Mouse (Mus musculus) hindbrain, embryonic 16.5 days (tissue): ENCODE results near the gene Pxn. TPM values are rescaled to one million over a fixed set of nuclear protein-coding genes. Genes with fewer than 3 reads are reported as not detected.
A peak's percentile ranks its signal among the peaks of the same experiment; 100 is the strongest.
"Not testable (repeated sequence)": the region's sequence is repeated elsewhere in the genome, so short reads cannot be mapped to it uniquely, and the experiment has no call there.

Experiments used
- ATAC-seq: fragments of 200-750 bp; cut with Nextera tagmentation; 2 replicates; pipeline ENCODE4 v1.8.0; 2017; ENCODE audit warnings: moderate TSS enrichment, moderate library complexity
- H3K27ac ChIP-seq: fragments of 300-500 bp; sonication (generic); 2 replicates; pipeline ENCODE4 v1.5.1; 2014; ENCODE audit warnings: low read depth, mild to moderate bottlenecking, control low read depth, low read length, moderate library complexity
- H3K27me3 ChIP-seq: fragments of 300-500 bp; sonication (generic); replicated peaks from 2 replicates; pipeline ENCODE4 v1.6.1; 2014; ENCODE audit warnings: low read length; ENCODE audit not compliant: control insufficient read depth, insufficient read depth
- H3K36me3 ChIP-seq: fragments of 300-500 bp; sonication (generic); 2 replicates; pipeline ENCODE4 v1.6.1; 2014; ENCODE audit warnings: mild to moderate bottlenecking, low read length, moderate library complexity, mixed read lengths; ENCODE audit not compliant: control insufficient read depth, insufficient read depth
- H3K4me1 ChIP-seq: fragments of 300-500 bp; sonication (generic); 2 replicates; pipeline ENCODE4 v1.6.1; 2014; ENCODE audit warnings: low read depth, low read length; ENCODE audit not compliant: control insufficient read depth, insufficient read depth
- H3K4me2 ChIP-seq: fragments of 300-500 bp; sonication (generic); 2 replicates; pipeline ENCODE4 v1.6.1; 2014; ENCODE audit warnings: mild to moderate bottlenecking, low read length, control low read depth, moderate library complexity
- H3K4me3 ChIP-seq: fragments of 300-500 bp; sonication (generic); 2 replicates; pipeline ENCODE4 v1.5.1; 2014; ENCODE audit warnings: mild to moderate bottlenecking, low read length, control low read depth, moderate library complexity
- H3K9ac ChIP-seq: fragments of 300-500 bp; sonication (generic); 2 replicates; pipeline ENCODE4 v1.6.1; 2014; ENCODE audit warnings: low read depth, mild to moderate bottlenecking, control low read depth, low read length, moderate library complexity
- H3K9me3 ChIP-seq: fragments of 300-500 bp; sonication (generic); 2 replicates; pipeline ENCODE4 v1.6.1; 2014; ENCODE audit warnings: mild to moderate bottlenecking, low read length, moderate library complexity; ENCODE audit not compliant: control insufficient read depth
- WGBS: fragments of 180-500 bp; shearing (Covaris S2); extraction: QIAGEN DNeasy Blood & Tissue Kit; methylation state at CpG from one replicate; pipeline ENCODE4 v1.1.7; 2014; 5-methylcytosine and 5-hydroxymethylcytosine counted together
- polyA plus RNA-seq: library from polyadenylated mRNA; unstranded; fragments of >200 nt; fragmentation: Nextera tagmentation; extraction: Ambion mirVana; gene quantifications from 2 replicates; pipeline ENCODE4 v1.2.1, GENCODE M21; 2015

Gene Pxn
- polyA plus RNA-seq, 1 experiment from 2014 or later: 19.1 TPM

DNA sequence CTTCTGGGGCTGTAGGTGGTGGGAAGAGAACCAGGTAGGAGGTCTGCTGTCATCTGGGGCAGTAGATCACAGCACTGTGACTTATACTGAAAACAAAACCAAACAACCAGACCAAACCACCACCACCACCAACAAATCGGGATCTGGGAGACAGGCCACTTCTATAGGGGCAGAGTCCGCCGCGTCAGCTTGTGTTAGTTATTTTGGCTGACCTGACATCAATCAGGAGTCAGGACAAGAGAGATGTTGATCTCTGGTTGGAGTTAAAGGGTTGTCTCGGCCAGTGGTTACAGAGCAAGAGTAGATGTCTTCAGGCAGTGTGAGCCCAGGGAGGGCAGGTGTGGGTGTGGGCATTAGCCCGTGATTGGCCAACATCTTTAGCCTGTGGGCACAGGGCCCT lies 7.9 kb downstream of the Pxn start:
- H3K9me3 ChIP-seq: no peaks in the 10 kb centered on the region
- H3K4me1 ChIP-seq: peaks cover 13% of the 10 kb centered on the region
- no peaks in the 10 kb centered on the region for H3K27me3 ChIP-seq
- H3K4me2 ChIP-seq: no peak overlapping the region; the same call in 1 of the 2 replicates
- no peak for ATAC-seq
- 86% methylated on average over 6 of the region's 6 CpGs for WGBS
- no peaks in the 10 kb centered on the region for H3K36me3 ChIP-seq
- no peak overlapping the region for H3K9ac ChIP-seq
- no peak overlapping the region for H3K4me3 ChIP-seq
- H3K27ac ChIP-seq: 0 out of 2 replicates have a peak overlapping the region, but pooled peaks have one; percentile 68

DNA sequence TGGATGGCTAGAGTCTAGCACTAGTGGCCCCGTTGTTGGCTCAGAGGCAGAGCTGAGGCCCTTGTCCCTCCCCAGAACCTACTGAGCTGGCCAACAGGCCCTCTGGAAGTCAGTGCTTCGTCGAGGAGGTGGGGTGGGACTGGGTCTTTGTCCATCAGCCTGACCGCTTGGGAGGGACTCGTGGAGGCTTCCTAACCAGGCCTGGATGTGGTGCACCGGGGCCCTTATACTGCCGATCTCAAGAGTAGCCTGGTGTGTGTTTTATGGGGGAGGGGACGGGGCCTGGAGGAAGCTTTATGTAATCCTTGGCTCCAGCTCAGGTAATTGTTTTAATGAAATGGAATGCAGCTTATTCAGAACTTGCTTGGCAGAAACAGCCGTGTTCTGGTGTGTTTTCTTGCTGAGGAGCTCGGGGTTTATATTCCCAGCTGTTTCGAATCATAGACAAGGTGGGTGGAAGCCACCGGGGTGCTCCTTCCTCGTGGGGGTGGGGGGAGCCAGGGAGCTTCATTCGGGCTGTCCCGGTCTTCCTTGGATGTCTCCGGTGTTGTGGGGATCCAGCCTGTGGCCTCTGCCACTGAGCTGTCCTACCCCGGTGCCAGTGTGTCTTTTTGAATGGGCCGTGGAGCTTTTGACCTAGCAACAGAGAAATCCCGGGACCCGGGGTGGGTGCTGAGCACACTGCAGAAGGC lies 8.6 kb downstream of the Pxn start:
- no peaks in the 10 kb centered on the region for H3K27me3 ChIP-seq
- H3K4me2 ChIP-seq: peak overlapping the region; percentile 7; the same call in 1 of the 2 replicates
- H3K4me3 ChIP-seq: no peak overlapping the region
- no peaks in the 10 kb centered on the region for H3K36me3 ChIP-seq
- no peaks in the 10 kb centered on the region for H3K9me3 ChIP-seq
- H3K27ac ChIP-seq: peak overlapping the region; percentile 68; the same call in 1 of the 2 replicates
- peaks cover 7% of the 10 kb centered on the region for H3K4me1 ChIP-seq
- ATAC-seq: 0 out of 2 replicates have a peak, but pooled peaks have one; percentile 41
- H3K9ac ChIP-seq: no peak overlapping the region
- 69% methylated on average over 20 of the region's 20 CpGs for WGBS

DNA sequence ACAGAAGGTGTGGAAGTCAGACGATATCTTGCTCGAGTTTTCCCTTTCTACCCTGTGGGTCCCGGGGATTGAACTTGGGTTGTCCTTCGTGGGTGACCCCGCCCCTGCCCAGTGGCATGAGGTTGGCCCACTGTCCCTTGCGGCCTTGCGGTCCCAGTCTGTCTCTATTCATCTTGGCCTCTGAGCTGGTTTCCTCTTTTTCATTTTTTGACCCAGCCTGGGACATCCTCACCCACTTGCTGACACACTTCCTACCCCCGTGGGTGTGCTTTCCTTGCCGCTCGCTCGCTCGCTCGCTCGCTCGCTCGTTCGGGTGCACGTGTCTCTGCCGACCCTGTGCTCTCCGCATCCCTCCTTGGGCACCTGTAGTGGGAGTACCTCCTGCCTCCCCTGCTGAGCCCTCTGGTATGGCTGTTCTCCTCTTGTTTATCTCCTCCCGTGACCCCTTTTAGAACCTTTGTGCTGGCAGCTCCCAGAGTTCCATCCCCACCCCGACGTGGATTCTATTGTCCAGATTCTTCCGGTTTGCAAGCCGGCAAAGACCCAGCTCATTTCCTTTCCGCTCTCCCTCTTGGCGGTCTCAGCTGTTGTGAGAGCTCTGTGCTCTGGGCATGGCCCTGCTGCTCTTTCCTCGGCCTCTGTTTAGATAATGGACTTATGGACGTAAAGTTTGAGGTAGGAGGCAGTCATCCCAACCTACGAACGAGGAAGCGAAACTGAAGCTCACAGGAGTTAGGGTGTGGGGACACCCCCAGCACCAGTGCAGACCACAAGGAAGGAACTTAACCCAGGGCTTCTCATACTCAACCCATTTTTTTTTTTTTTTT lies 9.8 kb downstream of the Pxn start:
- no peak for ATAC-seq
- Histone ChIP-seq H3K4me2 (no peak overlapping the region), H3K27ac (no peak overlapping the region), H3K36me3 (no peaks in the 10 kb centered on the region), H3K4me1 (peaks cover 6% of the 10 kb centered on the region), H3K9me3 (no peaks in the 10 kb centered on the region), H3K4me3 (no peak overlapping the region), H3K27me3 (no peaks in the 10 kb centered on the region), H3K9ac (no peak overlapping the region)
- WGBS: 81% methylated on average over 32 of the region's 32 CpGs

DNA sequence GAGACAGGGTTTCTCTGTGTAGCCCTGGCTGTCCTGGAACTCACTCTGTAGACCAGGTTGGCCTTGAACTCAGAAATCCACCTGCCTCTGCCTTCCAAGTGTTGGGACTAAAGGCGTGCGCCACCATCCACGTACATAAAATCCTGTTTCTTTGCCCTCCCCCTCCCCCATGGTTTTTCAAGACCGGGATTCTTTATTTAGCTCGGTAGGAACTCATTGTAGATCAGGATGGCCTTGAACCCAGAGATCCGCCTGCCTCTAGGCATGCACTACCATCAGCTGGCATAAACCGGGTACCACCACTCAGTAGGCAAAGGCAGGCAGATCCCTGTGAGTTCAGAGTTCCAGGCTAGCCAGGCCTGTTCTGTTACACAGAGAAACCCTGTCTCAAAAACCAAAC lies 10.4 kb downstream of the Pxn start:
- Histone ChIP-seq H3K27me3 (no peaks in the 10 kb centered on the region), H3K9me3 (no peaks in the 10 kb centered on the region), H3K9ac (no peak overlapping the region), H3K36me3 (no peaks in the 10 kb centered on the region), H3K4me1 (peaks cover 6% of the 10 kb centered on the region), H3K4me2 (no peak overlapping the region), H3K27ac (no peak overlapping the region), H3K4me3 (no peak overlapping the region)
- 92% methylated on average over 7 of the region's 7 CpGs for WGBS
- no peak for ATAC-seq

DNA sequence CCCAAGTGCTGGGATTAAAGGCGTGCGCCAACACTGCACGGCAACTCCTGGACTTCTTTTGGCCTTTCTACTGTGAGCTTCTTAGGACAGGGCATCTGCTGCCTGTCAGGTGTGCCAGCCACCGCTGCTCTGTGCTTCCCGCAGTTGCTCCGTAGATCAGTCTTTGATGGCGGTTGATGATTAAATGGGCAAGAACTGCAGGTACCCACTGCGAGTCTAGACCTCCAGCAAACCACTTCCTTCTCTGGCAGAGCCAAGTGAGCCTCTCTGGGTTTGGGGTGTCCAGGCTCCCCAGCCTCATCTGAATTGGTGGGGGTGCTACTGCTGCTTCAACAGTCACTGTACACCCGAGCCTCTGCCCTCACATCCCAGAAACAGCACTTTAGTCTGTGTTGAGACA lies 11.0 kb downstream of the Pxn start:
- 88% methylated on average over 9 of the region's 9 CpGs for WGBS
- no peak overlapping the region for H3K4me2 ChIP-seq
- no peaks in the 10 kb centered on the region for H3K27me3 ChIP-seq
- ATAC-seq: no peak
- no peak overlapping the region for H3K27ac ChIP-seq
- no peaks in the 10 kb centered on the region for H3K9me3 ChIP-seq
- no peak overlapping the region for H3K4me3 ChIP-seq
- peaks cover 6% of the 10 kb centered on the region for H3K4me1 ChIP-seq
- no peaks in the 10 kb centered on the region for H3K36me3 ChIP-seq
- no peak overlapping the region for H3K9ac ChIP-seq

DNA sequence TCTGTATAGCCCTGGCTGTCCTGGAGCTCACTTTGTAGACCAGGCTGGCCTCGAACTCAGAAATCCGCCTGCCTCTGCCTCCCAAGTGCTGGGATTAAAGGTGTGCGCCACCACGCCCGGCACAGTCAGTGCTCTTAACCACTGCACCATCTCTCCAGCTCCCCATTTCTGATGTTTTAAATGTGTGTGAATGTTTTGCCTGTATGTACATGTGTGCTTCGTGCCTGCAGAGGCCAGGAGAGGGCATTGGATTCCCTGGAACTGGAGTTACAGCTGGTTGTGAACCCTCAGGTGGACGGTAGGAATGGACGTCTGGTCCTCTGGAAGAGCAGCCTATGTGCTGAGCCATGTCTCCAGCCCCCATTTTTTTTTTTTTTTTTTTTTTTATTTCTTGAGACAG lies 11.7 kb downstream of the Pxn start:
- H3K9me3 ChIP-seq, H3K4me3 ChIP-seq, H3K9ac ChIP-seq, H3K4me2 ChIP-seq, H3K27me3 ChIP-seq, H3K36me3 ChIP-seq, ATAC-seq, H3K4me1 ChIP-seq, H3K27ac ChIP-seq: not testable (repeated sequence)
- WGBS: 90% methylated on average over 7 of the region's 8 CpGs

DNA sequence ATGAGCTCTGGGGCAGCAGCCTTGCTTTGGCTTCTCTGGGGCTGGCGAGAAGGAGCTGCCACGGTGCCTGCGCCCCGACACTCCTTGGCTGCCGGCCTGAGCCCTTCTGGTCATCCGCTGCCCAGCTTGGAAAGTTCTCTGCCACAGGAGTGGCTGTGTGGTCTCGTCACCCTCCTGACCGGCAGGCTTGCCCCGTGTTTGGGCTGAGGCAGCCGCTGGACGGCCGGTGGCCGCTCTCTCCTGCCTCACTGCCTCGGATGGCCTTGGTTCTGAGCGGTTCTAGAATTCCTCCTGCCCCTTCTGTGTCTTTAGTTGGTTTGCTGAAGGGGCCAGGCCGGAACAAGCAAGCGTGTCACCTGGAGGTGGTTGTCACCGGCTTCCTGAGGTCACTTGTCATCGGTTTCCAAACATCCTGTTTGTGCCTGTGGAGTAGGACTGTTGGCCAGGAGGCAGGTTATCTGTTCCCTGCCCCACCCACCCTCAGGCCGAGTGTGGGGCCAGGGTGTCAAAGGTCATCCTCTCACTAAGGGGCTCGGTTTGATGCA lies 13.9 kb downstream of the Pxn start:
- Histone ChIP-seq H3K9me3 (no peaks in the 10 kb centered on the region), H3K27ac (no peak overlapping the region; the same call in 1 of the 2 replicates), H3K36me3 (no peaks in the 10 kb centered on the region), H3K4me1 (peaks cover 4% of the 10 kb centered on the region), H3K4me3 (no peak overlapping the region), H3K4me2 (no peak overlapping the region), H3K9ac (no peak overlapping the region), H3K27me3 (no peaks in the 10 kb centered on the region)
- ATAC-seq: no peak
- WGBS: 75% methylated on average over 21 of the region's 21 CpGs

DNA sequence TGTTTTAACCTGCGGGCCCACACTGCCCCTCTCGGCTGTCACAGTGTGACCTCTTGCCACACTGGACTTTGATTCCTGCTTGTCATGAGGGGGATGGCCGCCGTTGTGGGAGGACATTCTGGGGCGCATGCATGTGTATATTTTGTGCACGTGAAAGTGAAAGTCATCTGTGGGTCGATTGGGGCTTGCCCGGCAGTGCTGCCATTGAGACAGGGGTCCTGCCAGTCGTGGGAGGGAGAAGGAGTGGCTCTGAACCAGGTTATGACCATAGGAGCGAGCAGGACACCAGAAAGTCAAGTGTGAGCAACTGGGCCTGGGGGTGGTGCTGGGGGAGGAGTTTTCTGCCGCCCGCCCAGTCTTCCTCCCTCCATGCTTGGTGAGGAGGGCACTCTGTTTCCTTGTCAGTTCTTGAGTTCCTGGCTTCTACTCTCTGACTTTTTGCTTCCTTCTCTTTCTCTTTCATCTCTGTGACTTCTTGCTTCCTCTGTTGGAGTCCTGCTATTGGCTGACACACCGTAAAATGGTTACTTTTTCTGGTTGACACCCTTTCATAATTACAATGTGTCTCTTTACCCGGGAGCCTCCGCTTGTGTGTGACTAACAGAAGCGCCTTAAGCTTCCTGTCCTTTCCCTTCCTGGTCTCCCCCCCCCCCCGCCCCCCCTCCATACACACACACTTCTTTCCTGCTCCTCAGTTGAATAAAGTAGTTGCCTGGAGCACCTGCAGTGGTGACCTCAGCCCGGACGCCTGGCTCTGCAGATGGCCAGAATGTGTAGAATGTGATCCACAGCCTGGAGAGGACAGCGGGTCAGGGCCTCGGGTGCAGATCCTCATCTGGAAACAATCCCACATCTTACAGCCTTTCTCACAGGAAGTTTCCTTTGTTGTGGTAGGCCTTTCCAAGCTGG lies 15.3 kb downstream of the Pxn start:
- no peak overlapping the region for H3K4me2 ChIP-seq
- H3K36me3 ChIP-seq: no peaks in the 10 kb centered on the region
- no peak overlapping the region for H3K9ac ChIP-seq
- no peak for ATAC-seq
- H3K27me3 ChIP-seq: no peaks in the 10 kb centered on the region
- WGBS: 70% methylated on average over 21 of the region's 21 CpGs
- H3K4me1 ChIP-seq: peaks cover 7% of the 10 kb centered on the region
- H3K27ac ChIP-seq: 0 out of 2 replicates have a peak overlapping the region, but pooled peaks have one; percentile 41
- no peaks in the 10 kb centered on the region for H3K9me3 ChIP-seq
- no peak overlapping the region for H3K4me3 ChIP-seq
